Mouse (Mus musculus) neutrophil, adult 5-6 weeks (primary cell): Measurements from ENCODE around the gene BC029722. TPM values are rescaled to one million over a fixed set of nuclear protein-coding genes. Genes with fewer than 3 reads are reported as not detected.

Experiments
- ATAC-seq: fragments of 151-379, 151-347 bp; 2 replicates; pipeline ENCODE4 v1.8.0; 2017; ENCODE audit warnings: mild to moderate bottlenecking, moderate TSS enrichment; ENCODE audit not compliant: insufficient number of reproducible peaks, poor library complexity, low FRiP score, severe bottlenecking; ENCODE audit errors: extremely low read depth
- total RNA-seq: library from RNA; stranded (forward); fragments of 200-1000 nt; gene quantifications from 2 replicates; pipeline ENCODE4 v1.2.3, GENCODE M21; 2017

BC029722 gene
- total RNA-seq, 1 experiment from 2014 or later = 12.7 TPM

DNA sequence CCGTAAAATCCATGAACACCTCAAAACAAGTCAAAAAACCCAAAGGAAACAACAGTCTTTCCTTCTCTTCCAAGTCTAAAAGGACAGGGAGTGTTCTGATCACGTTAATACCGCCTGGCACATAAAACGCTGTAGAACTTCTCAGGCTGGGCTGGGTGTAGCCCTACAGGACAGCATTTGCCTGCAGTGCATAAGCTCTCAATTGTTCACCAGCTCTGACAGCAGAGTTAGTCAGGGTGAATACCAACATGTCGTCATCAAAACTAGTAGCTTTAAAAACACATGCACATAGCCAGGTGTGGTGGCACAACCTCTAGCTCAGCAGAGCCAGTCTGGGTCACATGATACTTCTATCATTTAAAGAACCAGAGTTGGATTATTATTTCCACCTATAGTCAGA is 1.6 kb upstream of the BC029722 start:
- ATAC-seq = no peak

- ATAC-seq = no peak
Observed at GRCm38 (mm10) chr2:155819449-155820251, 424 bp upstream of the BC029722 start.

DNA sequence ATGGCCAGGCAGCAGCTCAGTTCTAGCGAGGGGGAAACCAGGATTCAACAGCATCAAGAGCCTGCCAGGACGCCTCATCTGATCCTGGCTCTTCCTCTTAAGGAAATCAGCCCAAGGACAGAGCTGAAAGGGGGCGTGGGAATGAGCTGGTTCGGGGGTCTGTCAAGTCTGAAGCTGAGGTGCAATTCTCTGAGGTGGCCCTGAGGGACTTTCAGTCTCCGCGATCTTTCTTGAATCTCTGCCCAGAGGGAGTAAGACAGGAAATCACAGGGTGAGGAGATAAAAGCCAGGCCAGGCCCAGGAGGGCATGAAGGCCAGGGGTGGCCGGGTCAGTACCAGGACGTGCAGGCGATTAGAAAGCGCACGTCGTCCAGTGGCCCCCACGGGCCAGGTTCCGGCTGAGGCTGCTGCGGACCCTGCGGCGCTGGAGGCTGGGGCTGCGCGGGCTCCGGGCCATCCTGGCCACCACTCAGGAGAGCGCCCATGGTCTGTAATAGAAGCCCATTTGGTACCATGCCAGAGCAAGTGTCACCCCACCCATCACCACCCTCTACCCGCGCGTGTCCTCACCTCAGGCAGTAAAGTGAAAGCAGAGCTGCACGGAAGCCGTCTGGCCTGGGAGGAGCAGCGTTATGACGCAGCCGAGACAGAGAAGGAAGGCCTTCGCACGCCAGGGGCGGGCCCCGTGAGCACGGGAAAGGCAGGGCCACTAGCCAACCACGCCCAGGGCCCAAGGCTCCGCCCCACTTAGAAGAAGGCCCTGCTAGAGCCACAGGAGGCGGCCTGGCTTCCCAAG is 432 bp downstream of the BC029722 start:
- ATAC-seq = peak; percentile 96

DNA sequence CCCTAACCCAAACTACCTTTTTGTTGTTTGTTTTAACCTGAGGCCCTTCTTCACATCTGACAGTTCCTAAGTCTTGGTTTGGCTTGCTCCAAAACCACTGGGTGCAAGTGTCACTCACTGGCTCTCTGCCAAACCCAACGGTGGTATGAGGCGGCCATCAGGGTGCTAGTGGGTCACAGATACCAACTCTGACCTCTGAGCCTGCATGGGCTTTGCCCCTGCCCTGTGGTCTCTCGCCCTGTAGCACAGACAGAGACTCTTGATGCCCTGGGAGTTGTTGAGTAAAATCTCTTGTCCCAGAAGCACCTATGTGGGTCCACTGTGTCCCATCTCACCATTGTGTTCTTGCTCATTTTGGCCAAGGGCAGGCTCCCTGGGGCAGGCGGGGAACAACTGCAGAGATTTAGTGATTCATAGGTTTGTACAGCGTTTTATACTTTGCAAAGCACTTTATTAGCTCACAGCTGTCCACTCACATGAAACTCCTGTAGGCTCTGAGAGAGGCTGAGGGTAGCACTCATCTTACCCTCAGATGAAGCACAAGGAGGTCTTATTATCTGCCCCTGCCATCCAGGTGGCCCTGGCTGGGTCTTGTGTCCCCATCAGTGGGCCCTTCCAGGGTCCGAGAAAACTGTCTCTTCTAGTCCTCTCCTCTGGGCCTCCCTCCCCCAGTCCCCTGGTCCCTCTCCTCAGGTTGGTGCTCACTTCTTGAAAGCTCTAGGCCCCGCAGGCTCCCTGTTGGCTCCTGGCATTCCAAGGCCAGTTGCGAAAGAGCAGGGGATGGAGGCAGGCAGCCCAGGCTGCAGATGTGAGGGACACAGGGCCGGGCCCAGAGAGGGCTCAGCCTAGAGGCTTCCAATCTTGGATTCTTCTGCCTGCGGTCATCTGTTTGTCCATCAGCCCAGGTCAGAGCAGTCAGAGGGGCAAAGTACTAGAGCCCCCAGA is 1.7 kb downstream of the BC029722 start:
- ATAC-seq = no peak

GRCm38 (mm10) chr2:155816179-155816578 is 3.0 kb downstream of the BC029722 start:
- no peak for ATAC-seq

GRCm38 (mm10) chr2:155814829-155815228 is 4.4 kb downstream of the BC029722 start:
- ATAC-seq = no peak

DNA sequence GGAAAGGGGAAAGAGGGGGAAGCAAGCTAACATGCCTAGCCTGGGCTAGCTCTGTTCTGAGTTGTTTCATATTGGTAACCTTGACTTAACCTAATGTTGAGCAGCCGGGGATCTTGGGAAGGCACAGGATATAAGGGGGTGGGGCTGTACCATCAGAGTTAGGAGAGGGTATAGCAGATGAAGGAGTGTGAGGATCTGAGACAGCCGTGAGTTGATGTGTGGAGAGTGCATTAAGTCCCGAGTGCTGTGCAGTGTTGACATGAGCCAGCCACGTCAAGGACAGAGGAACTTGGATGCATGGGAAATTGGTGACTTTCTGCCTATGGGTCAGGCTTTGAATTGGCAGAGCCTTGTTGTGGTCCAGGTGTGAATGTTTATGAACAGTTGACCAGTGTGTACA is 6.6 kb downstream of the BC029722 start:
- ATAC-seq = no peak

GRCm38 (mm10) chr2:155811821-155812396 is 7.3 kb downstream of the BC029722 start:
- peak; percentile 71 for ATAC-seq

- no peak for ATAC-seq
Observed at GRCm38 (mm10) chr2:155809620-155810019, 9.6 kb downstream of the BC029722 start.

DNA sequence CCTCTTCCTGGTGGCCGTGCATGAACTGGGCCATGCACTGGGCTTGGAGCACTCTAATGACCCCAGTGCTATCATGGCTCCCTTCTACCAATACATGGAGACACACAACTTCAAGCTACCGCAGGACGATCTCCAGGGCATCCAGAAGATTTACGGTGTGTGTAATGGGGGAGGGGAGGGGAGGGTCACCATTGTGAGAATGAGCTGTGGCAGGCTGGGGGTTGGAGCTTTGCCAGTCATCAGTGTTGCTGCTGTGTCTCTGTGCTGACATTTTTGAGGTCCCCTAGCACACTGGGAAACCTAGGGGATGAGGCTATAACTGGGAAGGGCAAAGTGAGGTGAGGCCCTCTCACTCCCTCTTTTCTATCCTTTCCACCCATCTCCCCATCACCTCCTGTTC is 11.8 kb downstream of the BC029722 start:
- ATAC-seq = no peak

DNA sequence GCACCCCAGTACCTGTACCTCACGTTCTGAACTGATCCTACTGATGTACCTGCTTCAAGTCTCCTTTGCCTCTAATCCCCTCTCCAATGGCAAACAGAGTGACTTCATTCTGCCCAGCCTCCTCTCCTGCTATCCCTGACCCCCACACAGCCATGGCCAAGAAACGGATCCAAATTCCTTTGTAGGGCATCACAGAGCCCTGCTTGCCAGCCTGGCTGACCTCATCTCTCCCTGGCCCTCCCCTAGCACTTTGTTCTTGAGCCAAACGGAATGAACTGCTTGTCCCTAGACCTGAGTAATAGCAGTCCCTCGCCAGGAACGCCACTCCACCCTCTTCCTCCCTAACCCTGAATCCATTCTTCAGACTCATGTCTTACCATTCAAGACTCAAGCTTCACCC is 12.7 kb downstream of the BC029722 start:
- ATAC-seq = no peak

- no peak for ATAC-seq
Observed at GRCm38 (mm10) chr2:155805925-155806255, 13.3 kb downstream of the BC029722 start.

GRCm38 (mm10) chr2:155805231-155805924 is 13.8 kb downstream of the BC029722 start:
- ATAC-seq = no peak

DNA sequence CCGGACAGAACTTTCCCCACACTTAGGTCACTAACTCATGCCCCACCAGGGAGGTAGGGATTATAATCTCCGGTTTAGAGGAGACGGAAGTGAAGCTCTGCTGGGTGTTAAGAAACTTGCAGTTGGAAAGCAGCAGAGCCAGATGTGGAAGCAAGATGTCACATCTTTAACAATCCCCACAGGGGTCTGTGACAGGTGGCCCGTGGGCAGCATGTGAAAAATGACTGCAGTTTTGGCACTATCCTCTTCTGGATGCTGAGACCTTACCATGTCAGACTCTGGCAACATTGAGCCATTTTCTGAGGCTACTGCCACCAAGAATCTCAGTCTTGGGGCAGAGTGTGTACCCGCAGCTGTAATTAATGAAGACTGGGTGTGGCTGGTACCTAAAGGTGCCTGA is 15.2 kb downstream of the BC029722 start:
- no peak for ATAC-seq

GRCm38 (mm10) chr2:155802761-155803160 is 16.5 kb downstream of the BC029722 start:
- no peak for ATAC-seq

- ATAC-seq = no peak
Observed at GRCm38 (mm10) chr2:155798613-155799012, 20.6 kb downstream of the BC029722 start.

- no peak for ATAC-seq
Observed at GRCm38 (mm10) chr2:155794674-155795445, 24.4 kb downstream of the BC029722 start.

GRCm38 (mm10) chr2:155792899-155793298 is 26.3 kb downstream of the BC029722 start:
- no peak for ATAC-seq
